Mouse (Mus musculus) brain, embryonic 18.5 days (tissue): ENCODE data around the gene Fndc3b.
A peak's percentile ranks its signal among the peaks of the same experiment; 100 is the strongest.

Experiments
- DNase-seq: peaks from one replicate; pipeline ENCODE4 v3.0.0-alpha.2; 2012; ENCODE audit warnings: low read depth, low spot score

The Fndc3b gene

GRCm38 (mm10) chr3:27710648-27711428, at the start of gene Fndc3b:
Gene Fndc3b (minus strand): TSS chr3:27711307.
- DNase-seq, result peak; percentile 86

- DNase-seq, result no peak
Measured at GRCm38 (mm10) chr3:27760278-27760677, 49.2 kb upstream of the Fndc3b start.

GRCm38 (mm10) chr3:27758976-27759375, 47.9 kb upstream of the Fndc3b start:
- DNase-seq, result no peak

GRCm38 (mm10) chr3:27751657-27752056, 40.5 kb upstream of the Fndc3b start:
- DNase-seq, result no peak

- no peak for DNase-seq
Measured at GRCm38 (mm10) chr3:27751156-27751555, 40.0 kb upstream of the Fndc3b start.

GRCm38 (mm10) chr3:27745651-27746050, 34.5 kb upstream of the Fndc3b start:
- DNase-seq, result no peak

GRCm38 (mm10) chr3:27744754-27745153, 33.6 kb upstream of the Fndc3b start:
- no peak for DNase-seq

GRCm38 (mm10) chr3:27743271-27744145, 32.4 kb upstream of the Fndc3b start:
- DNase-seq, result no peak

- no peak for DNase-seq
Measured at GRCm38 (mm10) chr3:27742124-27742523, 31.0 kb upstream of the Fndc3b start.

- DNase-seq, result no peak
Measured at GRCm38 (mm10) chr3:27740136-27740535, 29.0 kb upstream of the Fndc3b start.

- no peak for DNase-seq
Measured at GRCm38 (mm10) chr3:27736180-27736579, 25.1 kb upstream of the Fndc3b start.

GRCm38 (mm10) chr3:27735113-27735512, 24.0 kb upstream of the Fndc3b start:
- no peak for DNase-seq

GRCm38 (mm10) chr3:27728798-27729782, 18.0 kb upstream of the Fndc3b start:
- no peak for DNase-seq

- DNase-seq, result no peak
Measured at GRCm38 (mm10) chr3:27728176-27728575, 17.1 kb upstream of the Fndc3b start.

- DNase-seq, result no peak
Measured at GRCm38 (mm10) chr3:27725752-27726151, 14.6 kb upstream of the Fndc3b start.

- DNase-seq, result no peak
Measured at GRCm38 (mm10) chr3:27724208-27724607, 13.1 kb upstream of the Fndc3b start.

GRCm38 (mm10) chr3:27718829-27719365, 7.8 kb upstream of the Fndc3b start:
- DNase-seq, result no peak

- DNase-seq, result no peak
Measured at GRCm38 (mm10) chr3:27713971-27714370, 2.9 kb upstream of the Fndc3b start.

- DNase-seq, result no peak
Measured at GRCm38 (mm10) chr3:27712421-27712820, 1.3 kb upstream of the Fndc3b start.

- DNase-seq, result no peak
Measured at GRCm38 (mm10) chr3:27709906-27710647, 1.0 kb downstream of the Fndc3b start.
